In the genomic region with DNA sequence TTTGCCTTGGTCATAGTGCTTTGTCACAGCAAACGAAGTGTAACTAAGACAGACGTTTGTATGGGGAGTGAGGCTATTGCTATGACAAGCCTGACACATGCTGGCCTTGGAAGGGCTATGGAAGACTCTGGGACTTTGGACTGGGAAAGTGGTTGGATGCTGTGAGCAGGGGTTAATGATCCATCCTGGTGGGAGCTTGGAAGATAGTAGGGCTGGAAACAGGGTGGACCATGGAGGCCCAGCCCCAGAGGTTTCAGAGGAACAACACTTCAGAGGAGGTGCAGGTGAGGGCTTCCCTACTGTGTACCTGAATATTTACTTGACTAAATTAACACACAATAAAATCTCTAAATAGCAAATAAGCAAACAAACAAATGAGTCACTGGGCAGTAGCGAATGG, we compare ENCODE assay signal across 29 mouse cellular contexts. TPM values are rescaled to one million over a fixed set of nuclear protein-coding genes. Genes with fewer than 3 reads are reported as not detected.
"Had no signal": no experiment of that assay in that cellular context is flagged by ENCODE, and none has a peak within 500 bp of the region (broad histone marks: within the 10 kb centered on the region; RNA-seq: fewer than 3 reads in every experiment).

No protein-coding gene starts in this region.

- H3K36me3 ChIP-seq: hindbrain, embryonic 13.5 days; hindbrain, embryonic 15.5 days; limb, embryonic 13.5 days; limb, embryonic 15.5 days; liver, embryonic 12.5 days had no signal

- H3K4me1 ChIP-seq: hindbrain, embryonic 15.5 days; limb, embryonic 13.5 days; limb, embryonic 15.5 days; liver, embryonic 12.5 days had no signal

- H3K27ac ChIP-seq: hindbrain, embryonic 13.5 days; hindbrain, embryonic 15.5 days; hindbrain, postnatal 0 days; limb, embryonic 13.5 days; limb, embryonic 15.5 days; liver, embryonic 12.5 days; liver, embryonic 14.5 days had no signal

- DNase-seq: forebrain, postnatal 0 days; gastrocnemius, postnatal 14 days; gastrocnemius, postnatal 36 days; heart, adult 18-20 months; heart, postnatal 10 days; heart, postnatal 36 days; kidney, adult 18-20 months; kidney, postnatal 14 days; layer of hippocampus, adult 9-11 months; layer of hippocampus, postnatal 36 days; left cerebral cortex, postnatal 4 days had no signal

- ATAC-seq: forebrain, postnatal 0 days; hindbrain, postnatal 0 days; intestine, embryonic 16.5 days; liver, embryonic 12.5 days had no signal

- H3K27me3 ChIP-seq: hindbrain, embryonic 13.5 days; hindbrain, embryonic 15.5 days; limb, embryonic 13.5 days; limb, embryonic 15.5 days; liver, embryonic 12.5 days had no signal

- H3K9me3 ChIP-seq: hindbrain, embryonic 13.5 days; hindbrain, embryonic 15.5 days; limb, embryonic 15.5 days; liver, embryonic 12.5 days had no signal

- H3K4me2 ChIP-seq: heart, embryonic 11.5 days; hindbrain, embryonic 13.5 days; hindbrain, embryonic 15.5 days; limb, embryonic 13.5 days; limb, embryonic 15.5 days; liver, embryonic 12.5 days had no signal

- H3K4me3 ChIP-seq: hindbrain, embryonic 13.5 days; hindbrain, embryonic 15.5 days; limb, embryonic 13.5 days; limb, embryonic 15.5 days; liver, embryonic 12.5 days had no signal

- H3K9ac ChIP-seq: forebrain, postnatal 0 days; hindbrain, embryonic 13.5 days; hindbrain, embryonic 15.5 days; limb, embryonic 13.5 days; limb, embryonic 15.5 days; liver, embryonic 12.5 days; liver, embryonic 14.5 days had no signal

RNA-seq across cellular contexts. Expression of a gene that starts 56.3 kb away (rescaled TPM):
- polyA plus RNA-seq: heart, embryonic 11.5 days; heart, embryonic 14.5 days; heart, embryonic 16.5 days; hindbrain, embryonic 11.5 days; hindbrain, embryonic 15.5 days; hindbrain, postnatal 0 days; intestine, embryonic 14.5 days; kidney, embryonic 14.5 days; kidney, embryonic 16.5 days; large intestine, adult 2 months; limb, embryonic 13.5 days; limb, embryonic 15.5 days; liver, adult 2 months; liver, embryonic 12.5 days; liver, embryonic 14.5 days; liver, embryonic 16.5 days had no signal
